Mouse (Mus musculus): ENCODE measurements around the gene Mob3b.

GRCm38 (mm10) chr4:35040306-35040705 lies 117.0 kb downstream of the Mob3b start:
- TF ChIP-seq CTCF (IDR thresholded peaks at IDR 0.05; ENCODE audit: low read depth, low read length) (no peak), POLR2A (IDR thresholded peaks at IDR 0.05; ENCODE audit: extremely low read depth, insufficient read depth, low read length) (no peak)

Measured in liver, adult 2 months (tissue).